Mouse (Mus musculus): ENCODE results near the gene Atp13a1. TPM values are rescaled to one million over a fixed set of nuclear protein-coding genes. Genes with fewer than 3 reads are reported as not detected.

Atp13a1 gene
- polyA plus RNA-seq, 2 experiments from 2014 or later: 17.4 to 20.7 TPM

DNA sequence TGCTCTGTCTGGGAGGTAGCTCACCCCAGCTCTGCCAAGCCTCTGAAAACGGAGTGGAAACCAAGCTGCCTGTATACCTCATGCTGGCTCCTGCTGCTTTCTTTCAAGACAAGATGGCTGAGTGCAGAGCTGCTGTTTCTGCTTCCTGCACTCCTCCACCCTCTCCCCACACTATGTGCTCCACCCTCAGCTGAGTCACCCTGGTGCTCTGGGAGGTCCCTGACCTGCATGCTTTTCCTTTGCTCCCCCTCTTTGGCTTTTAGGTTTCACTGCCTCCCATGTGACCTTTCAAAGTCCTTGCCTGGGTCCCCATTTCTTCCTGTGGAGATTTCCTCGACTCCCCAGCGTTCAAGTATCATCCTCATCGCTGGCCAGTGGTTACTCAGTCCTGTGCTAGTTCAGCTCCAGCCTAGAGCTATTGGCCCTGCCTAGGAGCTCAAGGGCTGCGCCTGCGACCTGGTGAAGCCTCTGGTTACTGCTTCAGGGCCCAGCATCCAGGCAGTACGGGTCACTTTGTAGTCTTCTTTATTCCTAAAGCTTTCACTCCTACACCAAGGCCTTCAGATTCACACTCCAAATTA, 60.1 kb downstream of the Atp13a1 start:
- no peak for ATAC-seq

DNA sequence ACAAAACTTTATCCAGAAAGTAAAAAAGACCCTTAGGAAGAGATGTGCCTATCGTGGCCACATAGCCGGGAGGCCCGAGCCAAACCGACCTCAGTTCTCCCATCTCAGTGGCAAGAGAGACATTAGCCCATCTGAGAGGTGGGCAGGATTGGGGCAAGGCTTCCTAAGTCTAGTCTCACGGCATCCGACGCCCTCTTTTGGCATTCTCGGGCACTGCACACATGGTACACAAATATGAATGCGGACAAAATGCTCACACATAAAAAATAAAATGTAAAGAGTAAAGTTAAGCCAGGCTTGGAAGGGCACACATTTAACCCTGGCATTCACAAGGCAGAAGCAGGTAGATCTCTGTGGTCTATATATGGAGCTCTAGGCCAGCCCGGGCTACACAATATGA, 62.9 kb downstream of the Atp13a1 start:
- ATAC-seq: no peak

Other genes with a start within 250 kb of the Atp13a1 start
- gene Zfp868, start 165.6 kb upstream of the Atp13a1 start, polyA plus RNA-seq (2017; shearing (Covaris generic)): 10 to 100 TPM; 34.5 to 36.1 TPM
- gene Zfp964, start 136.7 kb upstream of the Atp13a1 start, polyA plus RNA-seq (2017; shearing (Covaris generic)): under 1 TPM; 0.08 to 0.17 TPM
- gene Zfp869, start 80.4 kb upstream of the Atp13a1 start, polyA plus RNA-seq (2017; shearing (Covaris generic)): 10 to 100 TPM; 33.1 to 40.6 TPM
- gene Zfp963, start 41.2 kb upstream of the Atp13a1 start, polyA plus RNA-seq (2017; shearing (Covaris generic)): 1 to 10 TPM; 5.3 to 8.8 TPM
- 1 to 10 TPM in 1 of 2 experiments, not detected in 1; 2.0 TPM for gene Gm20422, start 16.3 kb upstream of the Atp13a1 start, polyA plus RNA-seq (2017; shearing (Covaris generic))
- gene Zfp866, start within 50 bp of the Atp13a1 start, polyA plus RNA-seq (2017; shearing (Covaris generic)): 10 to 100 TPM; 15.8 to 20.6 TPM
- gene Gmip, start 17.5 kb downstream of the Atp13a1 start, polyA plus RNA-seq (2017; shearing (Covaris generic)): 10 to 100 TPM; 66.3 to 86.0 TPM
- gene Lpar2, start 31.3 kb downstream of the Atp13a1 start, polyA plus RNA-seq (2017; shearing (Covaris generic)): under 1 TPM; 0.38 to 0.52 TPM
- 10 to 100 TPM; 13.1 to 15.4 TPM for gene Pbx4, start 41.3 kb downstream of the Atp13a1 start, polyA plus RNA-seq (2017; shearing (Covaris generic))
- not detected for gene Cilp2, start 96.5 kb downstream of the Atp13a1 start, polyA plus RNA-seq (2017; shearing (Covaris generic))
- not detected for gene Tssk6, start 111.0 kb downstream of the Atp13a1 start, polyA plus RNA-seq (2017; shearing (Covaris generic))
- 100 to 1,000 TPM; 231 to 276 TPM for gene Ndufa13, start 111.4 kb downstream of the Atp13a1 start, polyA plus RNA-seq (2017; shearing (Covaris generic))
- gene Yjefn3, start 111.5 kb downstream of the Atp13a1 start, polyA plus RNA-seq (2017; shearing (Covaris generic)): under 1 TPM in 1 of 2 experiments, not detected in 1; 0.82 TPM
- gene Gatad2a, start 205.2 kb downstream of the Atp13a1 start, polyA plus RNA-seq (2017; shearing (Covaris generic)): 10 to 100 TPM; 22.9 to 25.8 TPM